Mouse (Mus musculus) MEL (cell line): ENCODE measurements around the gene Actbl2. TPM values are rescaled to one million over a fixed set of nuclear protein-coding genes. Genes with fewer than 3 reads are reported as not detected.

Source experiments
- DNase-seq: peaks from one replicate; pipeline ENCODE4 v3.0.0; 2011; ENCODE audit warnings: low read depth, low spot score
- H3K27ac ChIP-seq: 2 replicates; pipeline ENCODE4 v1.5.1; 2012; ENCODE audit warnings: low read depth, mild to moderate bottlenecking, control low read depth, low read length, moderate library complexity; ENCODE audit not compliant: control insufficient read depth
- H3K27me3 ChIP-seq, 2 experiments: fragments of 150-350 bp in 1 of 2; sonication (generic) in 1 of 2; 2 replicates each; pipeline ENCODE4 v1.6.1; 2012; ENCODE audit warnings: low read length in 2 of 2, mild to moderate bottlenecking in 2 of 2, improper control_type of control experiment in 1 of 2, moderate library complexity in 1 of 2; ENCODE audit not compliant: insufficient read depth in 2 of 2, control insufficient read depth in 1 of 2
- H3K36me3 ChIP-seq, 2 experiments: 2 replicates each; pipeline ENCODE4 v1.6.1; 2012 to 2014; ENCODE audit warnings: low read length in 2 of 2, improper control_type of control experiment in 1 of 2, inconsistent platforms in 1 of 2, mild to moderate bottlenecking in 1 of 2; ENCODE audit not compliant: insufficient read depth in 2 of 2, control insufficient read depth in 1 of 2
- H3K4me1 ChIP-seq, 2 experiments: fragments of 150-350 bp in 1 of 2; sonication (generic) in 1 of 2; 2 replicates each; pipeline ENCODE4 v1.6.1; 2012; ENCODE audit warnings: low read length in 2 of 2, improper control_type of control experiment in 1 of 2, mild to moderate bottlenecking in 1 of 2; ENCODE audit not compliant: insufficient read depth in 2 of 2, control insufficient read depth in 1 of 2
- H3K4me3 ChIP-seq, 2 experiments: fragments of 150-350 bp in 1 of 2; sonication (generic) in 1 of 2; 2 replicates each; pipeline ENCODE4 v1.5.1; 2012; ENCODE audit warnings: low read depth in 2 of 2, low read length in 2 of 2, mild to moderate bottlenecking in 2 of 2, moderate library complexity in 2 of 2, control low read depth in 1 of 2, improper control_type of control experiment in 1 of 2; ENCODE audit not compliant: control insufficient read depth in 1 of 2, insufficient read depth in 1 of 2
- H3K79me2 ChIP-seq: 2 replicates; pipeline ENCODE4 v1.6.1; 2012; ENCODE audit warnings: mild to moderate bottlenecking, low read length, moderate library complexity; ENCODE audit not compliant: control insufficient read depth, poor library complexity, insufficient read depth
- H3K9ac ChIP-seq: 2 replicates; pipeline ENCODE4 v1.6.1; 2012; ENCODE audit warnings: low read depth, mild to moderate bottlenecking, control low read depth, low read length, moderate library complexity; ENCODE audit not compliant: control insufficient read depth, poor library complexity, severe bottlenecking
- H3K9me3 ChIP-seq: fragments of 150-350 bp; sonication (generic); replicated peaks from 2 replicates; pipeline ENCODE4 v1.6.1; 2012; ENCODE audit warnings: mild to moderate bottlenecking, low read length, improper control_type of control experiment, moderate library complexity; ENCODE audit not compliant: insufficient read depth
- ETS1 ChIP-seq: IDR thresholded peaks from 2 replicates; pipeline ENCODE4 v1.6.1; 2012; ENCODE audit warnings: low read depth, mild to moderate bottlenecking, inconsistent platforms, low read length, improper control_type of control experiment, moderate library complexity
- HCFC1 ChIP-seq: IDR thresholded peaks from 2 replicates; pipeline ENCODE4 v1.6.1; 2012; ENCODE audit warnings: low read depth, mild to moderate bottlenecking, inconsistent platforms, low read length, improper control_type of control experiment, moderate library complexity
- JUND ChIP-seq: IDR thresholded peaks from 2 replicates; pipeline ENCODE4 v1.6.1; 2011; ENCODE audit warnings: low read depth, mild to moderate bottlenecking, improper control_type of control experiment, low read length
- KAT2A ChIP-seq: conservative IDR thresholded peaks from 2 replicates; pipeline ENCODE4 v1.6.1; 2012; ENCODE audit warnings: low read depth, low read length, improper control_type of control experiment, inconsistent platforms
- MAFK ChIP-seq: IDR thresholded peaks from 2 replicates; pipeline ENCODE4 v1.6.1; 2011; ENCODE audit warnings: low read depth, mild to moderate bottlenecking, low read length, improper control_type of control experiment, borderline replicate concordance
- MAX ChIP-seq: IDR thresholded peaks from 2 replicates; pipeline ENCODE4 v1.6.1; 2011; ENCODE audit warnings: low read length, improper control_type of control experiment
- MAZ ChIP-seq: IDR thresholded peaks from 2 replicates; pipeline ENCODE4 v1.6.1; 2012; ENCODE audit warnings: low read depth, mild to moderate bottlenecking, inconsistent platforms, low read length, improper control_type of control experiment
- NELFE ChIP-seq: IDR thresholded peaks from 2 replicates; pipeline ENCODE4 v1.6.1; 2011; ENCODE audit warnings: low read depth, low read length, improper control_type of control experiment
- NRF1 ChIP-seq: IDR thresholded peaks from 2 replicates; pipeline ENCODE4 v1.6.1; 2014; ENCODE audit warnings: low read depth, mild to moderate bottlenecking, inconsistent platforms, low read length, improper control_type of control experiment, moderate library complexity; ENCODE audit not compliant: poor library complexity, insufficient read depth, severe bottlenecking
- RCOR1 ChIP-seq: IDR thresholded peaks from 2 replicates; pipeline ENCODE4 v1.6.1; 2012; ENCODE audit warnings: low read depth, mild to moderate bottlenecking, inconsistent platforms, low read length, improper control_type of control experiment
- SIN3A ChIP-seq: IDR thresholded peaks from 2 replicates; pipeline ENCODE4 v1.6.1; 2012; ENCODE audit warnings: low read length, improper control_type of control experiment, inconsistent platforms
- TAL1 ChIP-seq: IDR thresholded peaks from 2 replicates; pipeline ENCODE4 v1.6.1; 2012; ENCODE audit warnings: mild to moderate bottlenecking, inconsistent platforms, low read length, moderate library complexity, mixed read lengths
- TCF12 ChIP-seq: IDR thresholded peaks from 2 replicates; pipeline ENCODE4 v1.6.1; 2014; ENCODE audit warnings: low read depth, mild to moderate bottlenecking, inconsistent platforms, low read length, improper control_type of control experiment, moderate library complexity
- UBTF ChIP-seq: IDR thresholded peaks from 2 replicates; pipeline ENCODE4 v1.6.1; 2012; ENCODE audit warnings: low read depth, mild to moderate bottlenecking, inconsistent platforms, low read length, improper control_type of control experiment, moderate library complexity, borderline replicate concordance; ENCODE audit not compliant: insufficient read depth
- USF1 ChIP-seq: IDR thresholded peaks from 2 replicates; pipeline ENCODE4 v1.6.1; 2014; ENCODE audit warnings: low read depth, mild to moderate bottlenecking, inconsistent platforms, low read length, improper control_type of control experiment, moderate library complexity
- ZC3H11A ChIP-seq: IDR thresholded peaks from 2 replicates; pipeline ENCODE4 v1.6.1; 2012; ENCODE audit warnings: low read depth, mild to moderate bottlenecking, inconsistent platforms, low read length, improper control_type of control experiment
- ZMIZ1 ChIP-seq: IDR thresholded peaks from 2 replicates; pipeline ENCODE4 v1.6.1; 2012; ENCODE audit warnings: low read depth, mild to moderate bottlenecking, inconsistent platforms, low read length, improper control_type of control experiment, moderate library complexity
- ZNF384 ChIP-seq: IDR thresholded peaks from 2 replicates; pipeline ENCODE4 v1.6.1; 2012; ENCODE audit warnings: low read depth, mild to moderate bottlenecking, inconsistent platforms, low read length, improper control_type of control experiment
- polyA plus RNA-seq, 2 experiments: library from polyadenylated mRNA; stranded (reverse) in 1 of 2; unstranded in 1 of 2; fragments of >175 nt in 1 of 2; fragments of >200 nt in 1 of 2; gene quantifications; 2 replicates each; pipeline versions ENCODE4 v1.2.1 to v1.2.4; 2012; ENCODE audit warnings: low replicate concordance in 2 of 2, low read depth in 1 of 2; ENCODE audit not compliant: insufficient read length in 2 of 2, insufficient read depth in 1 of 2, missing spikeins in 1 of 2
- total RNA-seq: library from RNA; depleted of rRNA; stranded (reverse); fragments of 300-350 nt; gene quantifications from 2 replicates; pipeline ENCODE4 v1.2.3, GENCODE M21; 2012

Actbl2 gene
- total and polyA plus RNA-seq, 3 experiments, result not detected

GRCm38 (mm10) chr13:111266855-111267254, 12.0 kb downstream of the Actbl2 start:
- H3K4me3 ChIP-seq, result no peak overlapping the region
- H3K79me2 ChIP-seq, result no peaks in the 10 kb centered on the region
- no peak overlapping the region for H3K9ac ChIP-seq
- H3K27me3 ChIP-seq, result no peaks in the 10 kb centered on the region
- TF ChIP-seq ETS1 (no peak), ZNF384 (no peak), KAT2A (no peak), MAZ (no peak), SIN3A (no peak), MAFK (no peak), ZC3H11A (no peak), MAX (no peak), RCOR1 (no peak), TCF12 (no peak), NRF1 (no peak), TAL1 (no peak), NELFE (no peak), JUND (no peak), ZMIZ1 (no peak), USF1 (no peak)
- no peak for DNase-seq
- no peaks in the 10 kb centered on the region for H3K4me1 ChIP-seq
- no peak overlapping the region for H3K27ac ChIP-seq
- H3K9me3 ChIP-seq, result no peaks in the 10 kb centered on the region
- no peaks in the 10 kb centered on the region for H3K36me3 ChIP-seq

DNA sequence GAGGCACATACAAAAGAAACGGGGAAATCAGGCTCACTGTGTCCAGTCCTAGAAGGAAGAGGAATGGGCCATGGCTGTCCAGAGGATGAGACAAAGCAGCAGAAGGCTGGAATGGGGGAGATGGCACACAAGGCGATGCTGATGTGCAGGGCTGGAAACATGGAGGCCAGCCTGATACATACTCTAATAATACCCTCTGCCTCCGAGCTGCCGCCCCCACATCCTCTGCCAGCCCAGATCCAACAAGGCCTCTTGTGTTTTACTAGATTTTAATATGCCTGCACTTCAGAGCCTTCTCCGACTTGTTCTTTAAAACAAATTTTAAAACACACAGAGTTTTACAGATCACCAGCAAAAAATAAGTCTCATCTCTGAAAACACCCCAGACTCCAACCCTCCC, 14.2 kb downstream of the Actbl2 start:
- Histone ChIP-seq H3K27ac (no peak overlapping the region), H3K36me3 (no peaks in the 10 kb centered on the region), H3K4me3 (no peak overlapping the region), H3K27me3 (no peaks in the 10 kb centered on the region), H3K9ac (no peak overlapping the region), H3K79me2 (no peaks in the 10 kb centered on the region), H3K9me3 (no peaks in the 10 kb centered on the region), H3K4me1 (no peaks in the 10 kb centered on the region)
- no peak for TF ChIP-seq ZMIZ1
- TF ChIP-seq MAFK, result no peak
- TF ChIP-seq UBTF, result no peak
- no peak for TF ChIP-seq JUND
- TF ChIP-seq HCFC1, result no peak
- no peak for TF ChIP-seq NELFE
- no peak for DNase-seq
